Mouse (Mus musculus) midbrain, embryonic 11.5 days (tissue): ENCODE measurements around the gene Sppl2c. TPM values are rescaled to one million over a fixed set of nuclear protein-coding genes. Genes with fewer than 3 reads are reported as not detected.

ENCODE experiments used
- ATAC-seq: fragments of 200-750 bp; cut with Nextera tagmentation; 2 replicates; pipeline ENCODE4 v1.8.0; 2017; ENCODE audit warnings: moderate TSS enrichment, moderate library complexity; ENCODE audit not compliant: low FRiP score
- DNase-seq: peaks from one replicate; pipeline ENCODE4 v3.0.0; 2015; ENCODE audit warnings: low spot score; ENCODE audit errors: missing footprints
- H3K27ac ChIP-seq: fragments of 300-500 bp; sonication (generic); 2 replicates; pipeline ENCODE4 v1.5.1; 2014; ENCODE audit warnings: low read depth, low read length
- H3K27me3 ChIP-seq: fragments of 300-500 bp; sonication (generic); 2 replicates; pipeline ENCODE4 v1.6.1; 2014; ENCODE audit warnings: mild to moderate bottlenecking, low read length, moderate library complexity, mixed read lengths; ENCODE audit not compliant: control insufficient read depth, insufficient read depth
- H3K36me3 ChIP-seq: fragments of 300-500 bp; sonication (generic); 2 replicates; pipeline ENCODE4 v1.6.1; 2014; ENCODE audit warnings: mild to moderate bottlenecking, low read length, moderate library complexity, mixed read lengths; ENCODE audit not compliant: control insufficient read depth, insufficient read depth
- H3K4me1 ChIP-seq: fragments of 300-500 bp; sonication (generic); 2 replicates; pipeline ENCODE4 v1.6.1; 2014; ENCODE audit warnings: low read length; ENCODE audit not compliant: control insufficient read depth, insufficient read depth
- H3K4me2 ChIP-seq: fragments of 300-500 bp; sonication (generic); 2 replicates; pipeline ENCODE4 v1.6.1; 2014; ENCODE audit warnings: mild to moderate bottlenecking, moderate library complexity
- H3K4me3 ChIP-seq: fragments of 300-500 bp; sonication (generic); 2 replicates; pipeline ENCODE4 v1.5.1; 2014; ENCODE audit warnings: low read depth, low read length
- H3K9ac ChIP-seq: fragments of 300-500 bp; sonication (generic); 2 replicates; pipeline ENCODE4 v1.6.1; 2014; ENCODE audit warnings: low read length
- H3K9me3 ChIP-seq: fragments of 300-500 bp; sonication (generic); 2 replicates; pipeline ENCODE4 v1.6.1; 2016; ENCODE audit warnings: low read length; ENCODE audit not compliant: control insufficient read depth
- WGBS: fragments of 180-500 bp; shearing (Covaris S2); extraction: QIAGEN DNeasy Blood & Tissue Kit; methylation state at CpG from one replicate; pipeline ENCODE4 v1.1.7; 2014; 5-methylcytosine and 5-hydroxymethylcytosine counted together
- polyA plus RNA-seq: library from polyadenylated mRNA; unstranded; fragments of >200 nt; fragmentation: Nextera tagmentation; extraction: Ambion mirVana; gene quantifications from 2 replicates; pipeline ENCODE4 v1.2.1, GENCODE M21; 2014

Sppl2c gene
- polyA plus RNA-seq, 1 experiment from 2014 or later, result not detected

- no peaks in the 10 kb centered on the region for H3K36me3 ChIP-seq
- DNase-seq, result peak; percentile 98
- peak overlapping the region; percentile 83 for H3K4me2 ChIP-seq
- no peaks in the 10 kb centered on the region for H3K9me3 ChIP-seq
- ATAC-seq, result peak; percentile 95
- H3K9ac ChIP-seq, result peak overlapping the region; percentile 61
- 4% methylated on average over 23 of the region's 23 CpGs for WGBS
- peak overlapping the region; percentile 34 for H3K4me3 ChIP-seq
- H3K27ac ChIP-seq, result peak overlapping the region; percentile 62
- H3K27me3 ChIP-seq, result no peaks in the 10 kb centered on the region
- peaks cover 10% of the 10 kb centered on the region for H3K4me1 ChIP-seq
These were observed 28.4 kb upstream of the Sppl2c start for GRCm38 (mm10) chr11:104157603-104158259.

- H3K9me3 ChIP-seq, result no peaks in the 10 kb centered on the region
- H3K4me1 ChIP-seq, result peaks cover 10% of the 10 kb centered on the region
- H3K4me3 ChIP-seq, result peak overlapping the region; percentile 34
- ATAC-seq, result peak; percentile 69
- H3K9ac ChIP-seq, result peak overlapping the region; percentile 61
- peak overlapping the region; percentile 83 for H3K4me2 ChIP-seq
- H3K36me3 ChIP-seq, result no peaks in the 10 kb centered on the region
- 6% methylated on average over 17 of the region's 17 CpGs for WGBS
- H3K27ac ChIP-seq, result peak overlapping the region; percentile 62
- H3K27me3 ChIP-seq, result no peaks in the 10 kb centered on the region
- DNase-seq, result peak; percentile 89
These were observed 27.7 kb upstream of the Sppl2c start for GRCm38 (mm10) chr11:104158260-104158907.

DNA sequence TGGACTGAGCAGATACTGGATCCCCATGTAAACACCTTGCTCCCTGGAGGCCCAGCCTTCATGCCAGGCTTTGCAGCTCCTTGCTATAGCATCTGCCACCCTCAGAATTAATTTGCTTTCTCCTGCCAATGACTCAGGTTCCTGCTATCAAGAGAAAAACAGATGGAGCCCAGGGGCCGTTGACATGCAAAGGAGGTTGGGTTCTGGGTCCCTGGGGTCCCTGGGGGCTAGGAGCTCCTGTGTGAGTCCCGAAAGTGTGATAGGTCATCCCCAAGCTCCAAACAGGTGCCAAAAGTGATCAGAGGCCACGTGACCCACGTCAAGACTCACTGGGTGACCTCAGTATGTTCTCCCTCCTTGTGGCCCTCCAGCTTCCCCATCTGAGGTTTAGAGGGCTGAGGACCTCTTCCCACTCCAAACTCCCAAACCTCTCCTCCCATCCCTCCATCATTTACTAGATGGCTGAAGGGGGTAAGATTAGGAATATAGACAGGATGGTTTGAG lies 26.3 kb upstream of the Sppl2c start:
- WGBS, result 82% methylated on average over 4 of the region's 4 CpGs
- H3K4me1 ChIP-seq, result peaks cover 10% of the 10 kb centered on the region
- DNase-seq, result no peak
- no peaks in the 10 kb centered on the region for H3K27me3 ChIP-seq
- no peak overlapping the region for H3K9ac ChIP-seq
- no peaks in the 10 kb centered on the region for H3K36me3 ChIP-seq
- ATAC-seq, result no peak
- H3K4me3 ChIP-seq, result no peak overlapping the region
- no peak overlapping the region for H3K4me2 ChIP-seq
- no peak overlapping the region for H3K27ac ChIP-seq
- no peaks in the 10 kb centered on the region for H3K9me3 ChIP-seq

GRCm38 (mm10) chr11:104161153-104161552 lies 25.0 kb upstream of the Sppl2c start:
- Histone ChIP-seq H3K9ac (no peak overlapping the region), H3K4me3 (no peak overlapping the region), H3K36me3 (no peaks in the 10 kb centered on the region), H3K4me1 (peaks cover 10% of the 10 kb centered on the region), H3K27ac (no peak overlapping the region), H3K27me3 (no peaks in the 10 kb centered on the region), H3K4me2 (no peak overlapping the region), H3K9me3 (no peaks in the 10 kb centered on the region)
- 82% methylated on average over 5 of the region's 5 CpGs for WGBS
- no peak for DNase-seq
- no peak for ATAC-seq

GRCm38 (mm10) chr11:104164257-104164656 lies 21.9 kb upstream of the Sppl2c start:
- ATAC-seq, result no peak
- DNase-seq, result no peak

GRCm38 (mm10) chr11:104171281-104171781 lies 14.8 kb upstream of the Sppl2c start:
- no peaks in the 10 kb centered on the region for H3K9me3 ChIP-seq
- 33% methylated on average over 12 of the region's 12 CpGs for WGBS
- H3K4me1 ChIP-seq, result no peaks in the 10 kb centered on the region
- no peak overlapping the region for H3K4me2 ChIP-seq
- no peak overlapping the region for H3K9ac ChIP-seq
- no peaks in the 10 kb centered on the region for H3K27me3 ChIP-seq
- H3K4me3 ChIP-seq, result no peak overlapping the region
- ATAC-seq, result 0 out of 2 replicates have a peak, but pooled peaks have one; percentile 58
- no peak overlapping the region for H3K27ac ChIP-seq
- peak; percentile 96 for DNase-seq
- no peaks in the 10 kb centered on the region for H3K36me3 ChIP-seq

More at GRCm38 (mm10) chr11:104164257-104164656, 21.9 kb upstream of the Sppl2c start:
- Histone ChIP-seq H3K4me3 (no peak overlapping the region), H3K9ac (no peak overlapping the region), H3K4me2 (no peak overlapping the region), H3K27me3 (no peaks in the 10 kb centered on the region), H3K9me3 (no peaks in the 10 kb centered on the region), H3K4me1 (no peaks in the 10 kb centered on the region), H3K36me3 (no peaks in the 10 kb centered on the region), H3K27ac (no peak overlapping the region)
- 91% methylated on average over 10 of the region's 10 CpGs for WGBS

DNA sequence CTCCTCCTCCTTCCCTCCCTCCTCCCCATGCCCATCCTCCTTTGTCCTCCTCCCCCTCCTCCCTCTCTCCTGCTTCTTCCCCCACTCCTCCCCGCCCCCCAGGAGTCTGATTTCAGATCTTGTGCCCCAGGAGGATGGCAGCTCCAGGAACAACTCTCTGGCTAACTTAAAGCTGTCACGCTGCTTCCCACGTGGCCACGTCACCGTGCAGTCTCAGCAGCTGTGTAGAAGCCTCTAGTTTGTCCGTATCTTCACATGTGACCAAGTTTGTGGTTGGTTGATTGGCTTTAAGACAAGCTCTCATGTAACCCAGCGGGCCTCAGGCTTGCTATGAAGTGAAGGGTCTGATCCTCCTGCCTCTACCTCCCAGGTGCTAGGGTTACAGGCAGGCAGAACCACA lies 7.2 kb upstream of the Sppl2c start:
- ATAC-seq (no peak), DNase-seq (peak; percentile 67)
- Histone ChIP-seq H3K4me1 (no peaks in the 10 kb centered on the region), H3K9me3 (no peaks in the 10 kb centered on the region), H3K27ac (no peak overlapping the region), H3K4me2 (no peak overlapping the region), H3K9ac (no peak overlapping the region), H3K27me3 (no peaks in the 10 kb centered on the region), H3K4me3 (no peak overlapping the region), H3K36me3 (no peaks in the 10 kb centered on the region)
- 36% methylated on average over 7 of the region's 7 CpGs for WGBS

DNA sequence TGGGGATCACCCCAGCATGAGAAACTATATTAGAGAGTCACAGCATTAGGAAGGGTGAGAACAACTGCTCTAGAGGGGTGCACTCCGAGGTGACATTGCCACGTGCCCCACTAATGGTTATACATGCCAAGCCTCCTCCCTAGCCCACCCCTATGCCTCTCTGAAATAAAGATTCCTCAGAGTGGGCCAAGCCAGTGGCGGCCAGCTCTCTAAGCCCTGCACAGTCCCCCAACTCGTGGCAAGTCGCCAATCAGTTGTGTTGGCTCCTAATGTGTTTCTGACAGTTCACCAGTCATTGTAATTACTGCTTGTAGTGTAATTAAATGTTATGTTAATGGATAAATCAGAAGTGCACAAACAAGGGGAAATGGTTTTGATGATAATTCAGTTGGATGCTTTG lies 6.3 kb upstream of the Sppl2c start:
- Histone ChIP-seq H3K4me3 (no peak overlapping the region), H3K27ac (no peak overlapping the region), H3K4me1 (no peaks in the 10 kb centered on the region), H3K9ac (no peak overlapping the region), H3K27me3 (no peaks in the 10 kb centered on the region), H3K9me3 (no peaks in the 10 kb centered on the region), H3K4me2 (no peak overlapping the region), H3K36me3 (no peaks in the 10 kb centered on the region)
- 78% methylated on average over 5 of the region's 5 CpGs for WGBS
- DNase-seq (no peak), ATAC-seq (no peak)

- H3K4me1 ChIP-seq, result no peaks in the 10 kb centered on the region
- no peak overlapping the region for H3K4me2 ChIP-seq
- DNase-seq (no peak), ATAC-seq (no peak)
- no peak overlapping the region for H3K4me3 ChIP-seq
- no peak overlapping the region for H3K9ac ChIP-seq
- H3K27ac ChIP-seq, result no peak overlapping the region
- 86% methylated on average over 3 of the region's 3 CpGs for WGBS
- H3K36me3 ChIP-seq, result no peaks in the 10 kb centered on the region
- H3K9me3 ChIP-seq, result no peaks in the 10 kb centered on the region
- no peaks in the 10 kb centered on the region for H3K27me3 ChIP-seq
These were observed 4.0 kb upstream of the Sppl2c start for GRCm38 (mm10) chr11:104182141-104182540.
